Mouse (Mus musculus): ENCODE data around the gene Coq5. TPM values are rescaled to one million over a fixed set of nuclear protein-coding genes. Genes with fewer than 3 reads are reported as not detected.
A peak's percentile ranks its signal among the peaks of the same experiment; 100 is the strongest.

Coq5 gene
- polyA plus RNA-seq, 1 experiment, result 34.3 TPM

DNA sequence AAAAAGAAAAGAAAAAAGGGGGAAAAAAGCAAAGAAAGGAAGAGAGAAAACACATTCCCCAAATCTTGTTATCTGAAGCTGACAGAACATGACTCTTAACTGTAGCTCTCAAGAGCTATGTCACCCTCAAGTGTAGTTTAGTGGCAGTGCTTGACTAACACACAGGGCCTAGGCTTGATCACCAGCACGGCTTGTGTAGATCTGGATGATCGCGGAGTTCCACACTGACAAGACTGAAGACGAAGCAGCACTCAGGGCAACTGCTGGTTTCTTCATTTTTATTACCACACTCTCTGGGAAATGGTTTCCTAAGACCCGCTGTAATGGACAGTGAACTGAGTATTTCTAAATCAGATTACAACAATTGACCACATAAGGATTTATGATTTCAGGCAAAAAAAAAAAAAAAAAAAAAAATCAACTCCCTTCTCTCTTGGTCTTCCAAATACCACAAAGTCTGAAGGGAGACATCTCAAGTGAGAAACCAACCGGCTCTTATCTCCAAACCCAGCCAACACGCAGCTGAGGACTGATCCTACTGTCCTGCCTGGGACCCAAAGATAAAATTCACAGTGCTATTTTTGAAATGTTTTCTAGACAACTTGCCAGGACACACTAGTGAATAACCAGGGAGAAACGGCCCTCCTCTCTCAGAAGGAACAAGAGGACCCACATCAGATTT lies 12.5 kb upstream of the Coq5 start:
- no peak for DNase-seq (ENCODE audit: extremely low spot score in 1 of 2, low spot score in 1 of 2)

GRCm38 (mm10) chr5:115267469-115268045 lies 11.9 kb upstream of the Coq5 start:
- no peak for DNase-seq (ENCODE audit: extremely low spot score in 1 of 2, low spot score in 1 of 2)

- no peak for DNase-seq (ENCODE audit: extremely low spot score in 1 of 2, low spot score in 1 of 2)
Observed at GRCm38 (mm10) chr5:115268266-115268665, 11.2 kb upstream of the Coq5 start.

- no peak for DNase-seq (ENCODE audit: extremely low spot score in 1 of 2, low spot score in 1 of 2)
Observed at GRCm38 (mm10) chr5:115269969-115270368, 9.5 kb upstream of the Coq5 start.

- peak in 1 of 2 experiments; percentile 40 for DNase-seq (ENCODE audit: extremely low spot score in 1 of 2, low spot score in 1 of 2)
Observed at GRCm38 (mm10) chr5:115271931-115272811, 7.3 kb upstream of the Coq5 start.

DNA sequence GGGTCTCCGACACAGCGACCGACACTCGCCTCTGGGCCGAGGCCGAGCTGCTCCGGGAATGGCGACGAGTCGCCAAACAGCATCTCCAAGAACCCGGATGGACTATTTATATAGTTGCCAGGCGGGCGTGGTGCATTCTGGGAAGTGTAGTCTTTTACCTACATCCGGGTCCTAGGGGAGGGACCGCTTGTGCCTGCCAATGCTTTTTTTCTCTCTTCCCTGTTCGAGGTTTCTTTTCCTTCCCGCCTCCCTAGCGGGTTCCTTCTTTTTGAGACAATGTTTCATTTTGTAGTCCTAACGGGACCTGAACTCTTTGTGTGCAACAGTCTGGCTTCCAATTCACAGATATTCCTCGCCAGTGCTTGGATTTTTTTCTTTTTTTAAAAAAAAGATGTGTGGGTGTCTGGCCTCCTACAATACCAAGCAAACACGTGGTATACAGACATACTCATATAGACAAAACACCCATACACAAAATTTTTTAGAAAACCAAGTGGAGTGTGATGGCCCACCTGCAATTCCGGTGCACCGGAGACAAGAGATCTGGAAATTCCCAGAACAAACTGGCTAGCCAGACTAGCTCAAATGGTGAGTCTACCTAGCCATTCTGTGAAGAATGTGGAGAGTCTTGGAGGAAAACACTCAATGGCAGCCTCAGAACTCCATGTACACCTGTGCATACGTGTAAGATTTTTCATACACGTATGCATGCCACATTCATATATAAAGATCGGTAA lies 6.5 kb upstream of the Coq5 start, which contains the start of gene Rnf10:
Rnf10 (minus strand) TSS at position 87 of the 737 bp plus-strand sequence.
- DNase-seq (ENCODE audit: extremely low spot score in 1 of 2, low spot score in 1 of 2), result peak; percentile 97 to 100

GRCm38 (mm10) chr5:115273549-115274135 lies 5.8 kb upstream of the Coq5 start:
- DNase-seq (ENCODE audit: extremely low spot score in 1 of 2, low spot score in 1 of 2), result no peak

- DNase-seq (ENCODE audit: extremely low spot score in 1 of 2, low spot score in 1 of 2), result no peak
Observed at GRCm38 (mm10) chr5:115274353-115274752, 5.1 kb upstream of the Coq5 start.

GRCm38 (mm10) chr5:115274771-115275170 lies 4.7 kb upstream of the Coq5 start:
- no peak for DNase-seq (ENCODE audit: extremely low spot score in 1 of 2, low spot score in 1 of 2)

DNA sequence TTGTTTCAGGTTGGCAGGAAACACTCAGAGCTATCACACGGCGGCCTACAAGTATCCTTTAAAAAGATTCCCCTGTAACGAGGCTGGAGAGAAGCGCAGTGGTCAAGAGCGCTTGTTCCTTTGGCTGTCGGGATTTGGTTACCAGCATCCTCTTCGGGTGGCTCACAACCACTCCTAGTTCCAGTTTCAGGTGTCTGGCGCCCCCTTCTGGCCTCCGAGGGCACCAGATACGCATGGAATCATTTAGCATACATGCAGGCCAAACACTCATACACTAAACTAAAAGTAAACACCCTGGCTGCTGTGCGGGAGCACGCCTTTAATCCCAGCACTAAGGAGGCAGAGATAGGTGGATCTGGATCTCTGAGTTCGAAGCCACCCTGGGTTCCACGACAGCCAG lies 3.5 kb upstream of the Coq5 start:
- DNase-seq (ENCODE audit: extremely low spot score in 1 of 2, low spot score in 1 of 2), result no peak

- no peak for DNase-seq (ENCODE audit: extremely low spot score in 1 of 2, low spot score in 1 of 2)
Observed at GRCm38 (mm10) chr5:115278053-115278452, 1.4 kb upstream of the Coq5 start.

GRCm38 (mm10) chr5:115278785-115279184 lies 681 bp upstream of the Coq5 start:
- DNase-seq (ENCODE audit: extremely low spot score in 1 of 2, low spot score in 1 of 2), result no peak

DNA sequence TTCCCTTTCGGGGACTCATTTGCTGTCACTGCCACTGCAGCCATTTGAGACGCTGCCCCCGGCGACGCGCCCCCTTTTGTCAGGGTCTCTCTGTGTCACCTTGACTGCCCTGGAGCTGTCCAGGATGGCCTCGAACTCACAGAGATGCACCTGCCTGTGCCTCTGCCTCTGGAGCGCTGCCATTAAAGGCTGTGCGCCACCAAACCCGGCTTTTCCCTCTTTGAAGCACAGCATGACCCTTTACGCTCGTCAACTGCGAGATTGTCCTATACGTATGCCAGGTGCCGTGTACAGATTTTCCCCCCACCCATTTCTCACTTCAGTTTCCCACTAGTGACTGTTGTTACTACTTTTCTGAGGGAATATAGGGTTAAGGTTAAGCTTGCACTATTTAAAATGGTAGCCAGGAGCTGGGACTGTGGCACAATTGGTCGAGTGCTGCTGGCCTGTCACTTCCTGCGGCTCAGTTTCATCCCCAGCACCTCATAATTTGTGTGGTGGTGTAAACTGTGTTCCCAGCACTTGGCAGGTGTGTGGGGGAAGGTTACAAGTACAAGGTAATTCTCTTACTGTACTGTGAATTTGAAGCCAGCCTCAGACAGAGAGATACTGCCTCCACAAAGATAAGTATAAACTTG lies 703 bp downstream of the Coq5 start:
- DNase-seq (ENCODE audit: extremely low spot score in 1 of 2, low spot score in 1 of 2), result no peak

DNA sequence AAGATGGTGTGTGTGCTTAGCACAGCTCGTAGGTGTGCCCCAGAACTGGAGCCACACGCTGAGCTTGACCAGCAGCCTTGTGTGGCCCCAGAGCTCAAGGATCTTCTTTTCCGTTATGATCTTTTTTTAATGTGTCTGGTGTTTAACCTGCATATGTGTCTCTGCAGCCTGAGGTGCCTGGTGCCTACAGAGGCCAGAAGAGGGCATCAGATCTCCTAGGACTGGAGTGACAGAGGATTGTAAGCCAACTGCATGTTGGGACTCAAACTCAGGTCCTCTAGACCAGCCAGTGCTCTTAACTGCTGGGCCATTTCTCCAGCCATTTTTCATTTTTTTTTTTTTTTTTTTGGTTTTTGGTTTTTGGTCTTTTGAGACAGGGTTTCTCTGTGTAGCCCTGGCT lies 5.3 kb downstream of the Coq5 start:
- no peak for DNase-seq (ENCODE audit: extremely low spot score in 1 of 2, low spot score in 1 of 2)

GRCm38 (mm10) chr5:115294173-115294572 lies 14.7 kb downstream of the Coq5 start:
- no peak for DNase-seq (ENCODE audit: extremely low spot score in 1 of 2, low spot score in 1 of 2)

- no peak for DNase-seq (ENCODE audit: extremely low spot score in 1 of 2, low spot score in 1 of 2)
Observed at GRCm38 (mm10) chr5:115296347-115296746, 16.9 kb downstream of the Coq5 start.

DNA sequence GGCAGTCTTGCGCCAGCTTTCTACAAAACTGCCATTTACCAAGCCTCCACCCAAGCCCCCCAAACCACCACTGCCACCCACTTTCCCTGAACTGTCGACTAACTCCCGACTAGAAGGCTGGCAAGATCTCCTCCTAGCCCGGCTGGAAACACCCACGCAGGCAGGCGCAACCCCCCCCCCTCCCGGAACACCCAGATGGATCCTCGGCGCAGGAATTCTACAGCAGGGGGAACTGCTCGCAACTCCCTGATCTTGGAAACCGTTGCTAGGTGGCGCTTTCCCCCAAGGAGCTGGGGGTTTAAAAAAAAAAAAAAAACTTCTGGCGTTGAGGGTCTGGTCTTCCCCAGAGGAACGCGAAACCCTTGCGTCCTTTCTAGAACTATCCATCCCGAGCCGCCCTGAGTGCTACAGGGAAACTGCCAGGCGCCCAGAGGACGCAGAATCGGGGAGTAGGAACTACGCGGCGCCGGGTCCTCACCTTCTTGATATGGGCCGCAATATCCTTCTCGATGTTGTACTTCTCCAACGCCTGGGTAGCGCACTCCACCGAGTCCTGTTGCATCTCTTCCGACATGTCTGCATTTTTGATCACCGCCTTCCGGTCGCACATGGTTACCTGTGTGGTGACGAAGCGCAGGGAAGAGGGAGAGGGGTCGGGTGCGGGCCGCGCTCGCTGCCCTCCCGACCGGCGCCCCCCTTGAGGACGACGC lies 20.7 kb downstream of the Coq5 start:
- peak in 1 of 2 experiments; percentile 71 for DNase-seq (ENCODE audit: extremely low spot score in 1 of 2, low spot score in 1 of 2)

GRCm38 (mm10) chr5:115300792-115301614 lies 21.5 kb downstream of the Coq5 start, which contains the start of gene Dynll1:
Gene Dynll1, minus strand, starts transcription at chr5:115300999.
- DNase-seq (ENCODE audit: extremely low spot score in 1 of 2, low spot score in 1 of 2), result peak; percentile 97 to 100
